Mouse (Mus musculus) colon, adult 2 months (tissue): Measurements from ENCODE around the gene Pdlim4. TPM values are rescaled to one million over a fixed set of nuclear protein-coding genes. Genes with fewer than 3 reads are reported as not detected.

Source experiments
- polyA plus RNA-seq: library from polyadenylated mRNA; depleted of rRNA; stranded (reverse); fragments of >200 nt; gene quantifications from 2 replicates; pipeline ENCODE4 v1.2.3, GENCODE M21; 2012; rRNA removed

Pdlim4 gene
- 97.4 and 112 TPM in 2 replicates for polyA plus RNA-seq

GRCm38 (mm10) chr11:54068520-54069371, at the start of gene Pdlim4:
TSS of gene Pdlim4 (minus strand) at chr11:54069014.

GRCm38 (mm10) chr11:54100045-54100691, 31.4 kb upstream of the Pdlim4 start, which contains the start of gene P4ha2:
TSS of gene P4ha2 (plus strand) at chr11:54100095.

GRCm38 (mm10) chr11:54028044-54028951, 40.5 kb downstream of the Pdlim4 start, which contains the start of gene Slc22a4:
TSS of gene Slc22a4 (minus strand) at chr11:54028090.

Other genes with a start within 250 kb of the Pdlim4 start
- 5.9 and 8.2 TPM in 2 replicates for gene Gm12216, start 209.8 kb downstream of the Pdlim4 start, polyA plus RNA-seq
- gene Slc22a5, start 177.4 kb downstream of the Pdlim4 start, polyA plus RNA-seq = 21.3 and 26.7 TPM in 2 replicates
- 10.3 and 12.7 TPM in 2 replicates for gene Slc22a21, start 88.7 kb downstream of the Pdlim4 start, polyA plus RNA-seq
- gene Slc22a4, start 40.9 kb downstream of the Pdlim4 start, polyA plus RNA-seq = 0.69 and 0.85 TPM in 2 replicates
- gene P4ha2, start 31.1 kb upstream of the Pdlim4 start, polyA plus RNA-seq = 5.9 and 6.5 TPM in 2 replicates
- 0.26 TPM in 1 of 2 replicates, not detected in the other for gene Csf2, start 180.7 kb upstream of the Pdlim4 start, polyA plus RNA-seq
- not detected in 2 replicates for gene Il3, start 198.3 kb upstream of the Pdlim4 start, polyA plus RNA-seq
- gene Acsl6, start 234.8 kb upstream of the Pdlim4 start, polyA plus RNA-seq = 0.84 and 2.7 TPM in 2 replicates